Mouse (Mus musculus): ENCODE results near the gene Gm10197. TPM values are rescaled to one million over a fixed set of nuclear protein-coding genes. Genes with fewer than 3 reads are reported as not detected.

Gene Gm10197
- polyA plus RNA-seq, 1 experiment from 2014 or later = 2.2 TPM

- no peaks in the 10 kb centered on the region for H3K36me3 ChIP-seq (ENCODE audit: control insufficient read depth, insufficient read depth, low read length)
- no peak overlapping the region for H3K27ac ChIP-seq (ENCODE audit: low read depth)
- H3K9ac ChIP-seq (ENCODE audit: low read length) = no peak overlapping the region
- no peak overlapping the region for H3K4me2 ChIP-seq (ENCODE audit: low read length)
- ATAC-seq (replicated peaks; ENCODE audit: low FRiP score, low TSS enrichment, low read depth) = no peak
- peaks cover 30% of the 10 kb centered on the region for H3K4me1 ChIP-seq (replicated peaks; ENCODE audit: control insufficient read depth, insufficient read depth, low read length)
- no peak for DNase-seq (ENCODE audit: low spot score)
- H3K4me3 ChIP-seq (ENCODE audit: low read depth, low read length) = no peak overlapping the region
- H3K9me3 ChIP-seq (ENCODE audit: control insufficient read depth, low read length) = no peaks in the 10 kb centered on the region
- H3K27me3 ChIP-seq (replicated peaks; ENCODE audit: control insufficient read depth, insufficient read depth, low read length) = no peaks in the 10 kb centered on the region
- WGBS = 92% methylated on average over 12 of the region's 12 CpGs
Measured at GRCm38 (mm10) chr19:53322438-53323048, 49.0 kb downstream of the Gm10197 start.

Other genes with a start within 250 kb of the Gm10197 start
- gene Add3, start 231.3 kb downstream of the Gm10197 start, polyA plus RNA-seq (2014; fragmentation: Nextera tagmentation; extraction: Ambion mirVana) = 115 and 120 TPM in 2 replicates
- 30.4 and 37.5 TPM in 2 replicates for gene Mxi1, start 61.2 kb downstream of the Gm10197 start, polyA plus RNA-seq (2014; fragmentation: Nextera tagmentation; extraction: Ambion mirVana)
- 43.8 and 43.9 TPM in 2 replicates for gene Smndc1, start 18.8 kb upstream of the Gm10197 start, polyA plus RNA-seq (2014; fragmentation: Nextera tagmentation; extraction: Ambion mirVana)
- 5.8 and 7.3 TPM in 2 replicates for gene Dusp5, start 157.3 kb upstream of the Gm10197 start, polyA plus RNA-seq (2014; fragmentation: Nextera tagmentation; extraction: Ambion mirVana)
- gene Nutf2-ps1, start 217.3 kb upstream of the Gm10197 start, polyA plus RNA-seq (2014; fragmentation: Nextera tagmentation; extraction: Ambion mirVana) = 356 and 368 TPM in 2 replicates
- 65.6 and 75.1 TPM in 2 replicates for gene Smc3, start 228.6 kb upstream of the Gm10197 start, polyA plus RNA-seq (2014; fragmentation: Nextera tagmentation; extraction: Ambion mirVana)